Mouse (Mus musculus) embryo, embryonic 10.5 days (tissue): ENCODE results near the gene Dhrs13.

ENCODE experiments used
- DNase-seq: peaks from one replicate; pipeline ENCODE4 v3.0.0-alpha.2; 2015; ENCODE audit warnings: low spot score

Gene Dhrs13

DNA sequence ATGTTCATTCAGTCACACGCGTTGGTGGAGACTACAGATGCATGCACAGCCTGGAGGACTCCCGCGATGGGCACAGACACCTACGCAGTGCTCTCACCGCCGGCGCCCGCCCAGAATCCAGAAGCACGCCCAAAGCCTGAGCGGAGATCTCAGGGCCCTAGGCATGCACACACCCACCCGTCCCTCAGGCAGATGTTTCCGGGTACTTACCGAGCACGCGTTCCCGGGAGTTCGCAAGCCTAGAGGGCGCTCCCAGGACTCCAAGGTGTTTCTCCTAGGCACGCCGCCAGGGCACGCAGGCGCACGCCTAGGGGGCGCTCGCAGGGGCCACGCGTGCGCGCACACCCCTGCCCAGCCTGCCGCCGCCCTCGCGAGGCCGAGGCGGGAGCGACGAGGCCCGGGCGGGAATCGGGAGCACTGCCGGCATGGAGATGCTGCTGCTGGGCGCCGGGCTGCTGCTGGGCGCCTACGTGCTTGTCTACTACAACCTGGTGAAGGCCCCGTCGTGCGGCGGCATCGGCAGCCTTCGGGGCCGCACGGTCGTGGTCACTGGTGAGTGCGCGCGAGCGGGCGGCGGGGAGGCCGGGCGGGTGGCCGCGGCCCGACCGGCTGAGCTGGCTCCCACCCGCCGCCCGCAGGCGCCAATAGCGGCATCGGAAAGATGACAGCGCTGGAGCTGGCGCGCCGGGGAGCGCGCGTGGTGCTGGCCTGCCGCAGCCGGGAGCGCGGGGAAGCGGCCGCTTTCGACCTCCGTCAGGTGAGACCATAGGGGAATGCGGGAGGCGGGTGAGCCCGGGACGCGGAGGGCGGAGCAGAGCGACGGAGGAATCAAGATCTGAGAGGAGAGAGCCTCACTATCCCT, at the start of gene Dhrs13:
Dhrs13 (plus strand) TSS at position 334 of the 862 bp plus-strand sequence.
- DNase-seq, result peak; percentile 94

DNA sequence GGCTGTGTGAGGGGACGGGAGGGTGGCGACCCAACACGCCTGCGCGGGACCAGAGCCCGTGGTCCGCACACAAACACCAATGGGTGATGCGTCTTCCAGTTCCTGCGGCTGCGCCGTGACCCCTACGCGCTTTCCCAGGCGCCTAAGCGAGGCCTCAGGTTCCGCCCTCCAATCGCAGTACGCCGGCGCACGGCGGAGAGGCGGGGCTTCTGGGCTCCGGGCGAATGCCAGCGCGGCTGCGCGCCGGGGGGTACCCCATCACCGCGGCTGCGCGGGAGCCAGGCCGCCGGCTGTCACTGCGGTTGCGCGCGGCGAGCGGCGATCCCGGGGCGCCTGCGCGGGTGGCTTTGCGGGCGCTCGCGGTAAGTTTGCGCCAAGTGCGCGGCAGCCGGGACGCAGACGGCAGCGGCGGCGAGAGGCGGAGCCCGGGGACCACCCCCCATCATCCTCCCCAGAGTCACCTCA, 49.6 kb upstream of the Dhrs13 start, which contains the start of gene Phf12:
Phf12 (plus strand) TSS at position 314 of the 465 bp plus-strand sequence.
- DNase-seq, result peak; percentile 99

DNA sequence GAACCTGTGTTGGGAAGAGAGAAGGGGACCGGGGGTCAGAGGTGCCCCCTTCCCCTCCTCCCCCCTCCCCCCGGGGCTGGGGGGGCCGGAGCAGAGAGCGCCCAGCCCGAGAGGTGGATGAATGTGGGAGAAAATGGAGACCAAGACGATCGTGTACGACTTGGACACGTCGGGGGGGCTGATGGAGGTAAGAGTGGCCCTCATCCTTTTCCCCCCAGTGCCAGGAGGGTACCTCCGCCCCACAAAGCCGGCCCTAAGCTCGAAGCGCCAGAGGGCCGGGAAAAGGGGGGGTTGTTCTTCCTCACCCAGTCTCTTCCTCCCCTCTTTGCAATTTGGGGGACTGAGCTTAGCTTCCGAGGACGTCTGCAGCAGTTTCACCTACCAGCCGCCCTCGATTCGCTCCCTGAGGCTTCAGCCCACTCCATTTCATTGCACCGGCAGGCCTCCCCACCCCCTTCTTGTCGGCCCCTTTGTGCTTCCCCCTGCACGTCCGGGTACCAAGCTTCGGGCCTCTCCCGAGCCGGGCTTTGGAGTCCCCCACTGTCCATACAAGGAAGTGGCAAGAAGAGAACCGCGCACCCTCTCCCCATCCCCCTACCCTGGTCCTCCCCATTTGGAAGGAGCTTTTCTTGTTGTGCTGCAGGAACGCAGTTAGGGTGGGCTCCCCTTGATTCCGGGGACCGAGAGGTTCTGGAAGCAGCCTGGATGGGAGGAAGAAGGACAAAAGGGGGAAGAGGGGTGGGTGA, 48.7 kb upstream of the Dhrs13 start:
- peak; percentile 67 for DNase-seq

DNA sequence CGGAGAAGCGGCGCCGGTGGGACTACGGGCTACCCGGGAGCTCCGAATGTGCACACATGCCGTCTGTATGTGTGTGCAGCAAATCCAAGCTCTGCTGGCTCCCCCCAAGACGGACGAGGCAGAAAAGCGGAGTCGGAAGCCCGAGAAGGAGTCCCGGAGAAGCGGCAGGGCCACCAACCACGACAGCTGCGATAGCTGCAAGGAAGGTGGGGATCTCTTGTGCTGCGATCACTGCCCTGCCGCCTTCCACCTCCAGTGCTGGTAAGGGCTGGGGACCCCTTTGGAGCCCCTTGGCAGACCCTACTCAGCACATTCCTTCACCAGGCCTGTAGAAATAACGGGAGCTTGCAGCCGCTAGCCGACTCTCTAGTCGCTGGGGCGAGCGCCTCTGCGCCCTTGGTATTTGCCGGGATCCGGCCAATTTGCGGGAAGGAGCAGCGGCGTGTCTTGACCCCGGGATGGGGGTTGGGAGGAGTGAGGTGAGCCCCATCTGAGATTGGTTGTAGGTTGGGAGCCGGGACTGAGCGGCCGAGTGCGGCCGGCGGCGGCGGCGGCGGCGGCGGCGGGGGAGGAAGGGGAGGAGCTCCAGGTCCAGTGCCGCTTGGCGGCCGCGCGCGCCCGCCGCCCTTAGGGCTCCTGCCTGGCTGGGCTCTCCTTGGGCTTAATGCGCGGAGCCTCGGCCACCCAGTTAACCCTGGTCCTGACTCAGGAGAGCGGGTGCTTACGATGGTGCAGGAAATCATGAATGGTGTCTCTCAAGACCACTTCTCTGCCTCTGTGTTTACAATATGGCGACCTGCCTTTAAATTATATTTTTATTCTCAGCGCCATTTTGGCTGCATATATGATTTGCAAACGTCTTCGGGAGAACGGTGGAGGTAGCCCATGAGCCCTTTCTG, 47.9 kb upstream of the Dhrs13 start:
- peak; percentile 77 for DNase-seq

DNA sequence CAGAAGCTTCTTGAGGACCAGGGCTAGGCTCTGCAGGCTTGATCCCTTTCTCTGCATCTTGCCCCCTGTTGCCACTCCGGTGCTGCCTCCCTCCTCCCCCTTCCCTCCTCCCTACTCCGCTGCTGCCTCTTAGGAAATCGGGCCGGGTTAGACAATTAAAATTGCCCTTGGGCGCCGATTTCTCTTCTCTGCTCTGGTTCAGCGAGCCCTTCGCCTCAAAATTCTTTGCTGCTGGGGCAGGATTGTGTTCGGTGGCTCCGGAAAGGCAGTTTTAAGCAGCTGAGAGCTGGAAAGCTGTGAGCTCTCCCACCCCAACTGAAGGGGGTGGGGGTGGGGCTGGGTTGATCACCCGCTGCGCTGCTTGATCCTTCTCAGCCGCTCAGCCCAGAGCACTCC, 47.2 kb upstream of the Dhrs13 start:
- peak; percentile 63 for DNase-seq

DNA sequence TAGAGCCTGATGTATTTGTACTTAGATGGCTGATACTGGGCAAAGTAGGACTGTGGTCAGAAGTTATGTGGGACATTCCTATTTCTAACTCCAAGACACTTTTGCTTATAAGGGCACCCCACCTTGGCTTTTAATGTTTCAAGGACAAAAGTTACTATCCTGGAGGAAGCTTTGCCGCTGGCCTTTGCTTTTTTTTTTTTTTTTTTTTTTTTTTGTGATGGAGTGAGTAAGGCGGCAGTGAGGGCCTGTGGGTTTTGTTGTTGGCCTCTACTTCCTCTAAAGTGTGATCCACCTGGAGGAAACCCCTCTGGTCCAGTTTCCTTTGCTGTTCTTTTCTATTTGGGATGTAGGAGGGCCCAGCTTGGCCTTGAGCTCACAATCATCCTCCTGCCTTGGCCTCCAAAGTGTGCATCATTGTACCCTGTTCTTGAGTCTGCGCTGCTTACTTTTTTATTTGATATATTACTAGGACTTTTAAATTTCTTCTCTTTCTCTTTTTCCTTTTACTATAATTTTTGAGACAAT, 46.5 kb upstream of the Dhrs13 start:
- no peak for DNase-seq

DNA sequence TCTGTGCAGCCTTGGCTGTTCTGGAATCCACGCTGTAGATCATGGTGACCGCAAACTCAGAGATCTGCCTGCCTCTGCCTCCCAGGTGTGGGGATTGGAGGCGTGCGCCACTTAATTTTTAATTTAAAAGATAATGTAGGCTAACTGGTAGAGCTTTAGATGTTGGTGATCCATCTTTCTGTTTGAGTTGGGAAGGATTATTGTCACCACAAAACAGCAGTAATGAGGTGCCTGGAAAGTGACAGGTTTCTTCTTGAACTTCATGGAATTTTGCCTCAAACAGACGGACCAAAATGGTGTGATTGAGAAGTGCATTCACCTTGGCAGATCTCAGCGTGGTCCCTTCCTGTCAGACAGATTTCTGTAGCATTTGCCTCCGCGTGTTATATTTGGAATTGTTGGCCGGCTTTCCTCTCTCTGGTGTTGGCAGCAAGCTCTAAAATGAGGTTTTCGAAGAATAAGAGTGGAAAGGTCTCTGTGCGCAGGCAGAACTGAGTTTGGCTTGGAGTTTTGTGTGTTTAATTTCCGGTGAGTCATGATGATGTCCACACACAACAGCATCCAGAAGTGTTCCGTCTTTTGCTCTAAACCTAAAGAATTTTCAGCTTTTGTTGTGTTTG, 42.9 kb upstream of the Dhrs13 start:
- no peak for DNase-seq

DNA sequence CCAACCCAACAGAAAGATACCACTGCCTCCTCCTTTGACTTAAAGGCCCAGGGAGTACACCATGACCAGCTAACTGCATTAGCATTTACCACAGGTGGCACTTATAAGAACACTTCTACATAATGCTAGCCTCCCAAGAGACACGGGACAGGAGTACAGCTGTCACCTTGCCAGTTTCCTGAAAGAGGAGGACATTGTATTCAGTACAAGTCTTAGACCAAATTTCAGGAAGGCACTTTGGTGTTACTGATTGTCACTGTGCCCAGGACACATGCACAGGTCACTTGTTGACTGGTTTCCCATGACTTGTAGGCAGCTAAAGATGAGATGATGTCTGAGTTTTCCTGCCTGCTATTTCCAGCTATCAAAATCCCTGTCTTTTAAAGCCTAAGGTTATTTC, 36.5 kb upstream of the Dhrs13 start:
- no peak for DNase-seq

DNA sequence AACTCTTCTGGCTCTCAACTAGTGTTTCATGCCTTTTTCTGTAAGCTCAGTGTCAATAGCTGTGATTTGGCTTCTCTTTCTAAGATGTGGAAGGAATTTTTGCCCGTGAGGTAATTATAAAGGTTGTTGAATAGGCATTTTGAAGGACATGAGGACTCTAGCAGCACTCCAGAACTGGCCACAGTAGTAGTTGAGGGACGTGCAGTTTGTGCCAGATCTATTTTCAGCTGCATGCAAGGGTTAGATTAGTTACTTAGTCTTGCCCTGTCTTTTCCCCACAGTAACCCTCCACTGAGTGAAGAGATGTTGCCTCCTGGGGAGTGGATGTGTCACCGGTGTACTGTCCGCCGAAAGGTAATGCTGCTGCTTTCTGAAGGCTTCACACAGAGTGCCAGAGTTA, 25.6 kb upstream of the Dhrs13 start:
- no peak for DNase-seq

DNA sequence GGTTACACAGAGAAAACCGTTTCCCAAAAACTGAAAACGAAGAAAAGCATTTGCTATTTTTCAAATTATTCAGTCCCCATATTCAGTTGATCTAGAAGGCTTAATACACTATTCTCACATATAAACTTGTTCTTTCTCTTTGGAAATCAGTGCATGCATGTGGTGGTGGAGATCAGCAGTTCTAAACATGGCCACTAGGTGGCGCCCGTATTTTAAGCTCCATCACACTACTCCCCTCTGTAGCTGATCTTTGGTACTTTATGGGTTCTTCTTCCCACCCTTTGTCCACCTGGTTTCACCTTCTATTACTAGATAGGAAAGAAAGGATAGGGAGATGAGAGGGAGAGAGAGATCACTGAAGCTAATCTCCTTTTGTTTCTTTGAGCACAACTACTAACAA, 12.4 kb upstream of the Dhrs13 start:
- DNase-seq, result peak; percentile 90

DNA sequence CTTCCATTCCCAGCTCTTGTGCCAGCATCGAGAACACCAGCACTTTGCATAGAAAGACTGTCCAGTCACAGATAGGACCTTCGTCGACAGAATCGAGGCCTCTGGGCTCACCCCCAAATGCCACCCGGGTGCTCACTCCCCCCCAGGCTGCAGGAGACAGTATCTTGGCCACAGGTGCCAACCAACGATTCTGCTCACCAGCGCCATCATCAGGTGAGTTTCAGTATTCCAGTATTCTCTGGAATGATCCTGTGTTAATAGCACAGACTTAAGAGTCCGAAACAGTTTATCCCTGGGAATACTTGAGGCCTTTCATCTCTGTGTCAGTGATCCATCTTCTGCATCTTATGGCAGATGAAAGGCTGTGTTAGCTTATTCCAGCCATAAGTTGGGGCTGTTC, 8.5 kb upstream of the Dhrs13 start:
- DNase-seq, result peak; percentile 59

DNA sequence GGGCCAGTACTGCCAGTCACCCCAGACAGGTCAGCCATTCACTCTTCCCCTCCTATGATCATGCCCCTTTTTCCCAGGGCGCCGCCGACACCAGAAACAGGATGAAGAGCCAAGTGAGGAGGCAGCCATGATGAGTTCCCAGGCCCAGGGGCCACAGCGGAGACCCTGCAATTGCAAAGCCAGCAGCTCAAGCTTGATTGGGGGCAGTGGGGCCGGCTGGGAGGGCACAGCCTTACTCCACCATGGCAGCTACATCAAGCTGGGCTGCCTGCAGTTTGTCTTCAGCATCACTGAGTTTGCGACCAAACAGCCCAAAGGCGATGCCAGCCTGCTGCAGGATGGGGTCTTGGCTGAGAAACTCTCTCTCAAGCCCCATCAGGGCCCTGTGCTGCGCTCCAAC, 2.8 kb upstream of the Dhrs13 start:
- DNase-seq, result no peak

DNA sequence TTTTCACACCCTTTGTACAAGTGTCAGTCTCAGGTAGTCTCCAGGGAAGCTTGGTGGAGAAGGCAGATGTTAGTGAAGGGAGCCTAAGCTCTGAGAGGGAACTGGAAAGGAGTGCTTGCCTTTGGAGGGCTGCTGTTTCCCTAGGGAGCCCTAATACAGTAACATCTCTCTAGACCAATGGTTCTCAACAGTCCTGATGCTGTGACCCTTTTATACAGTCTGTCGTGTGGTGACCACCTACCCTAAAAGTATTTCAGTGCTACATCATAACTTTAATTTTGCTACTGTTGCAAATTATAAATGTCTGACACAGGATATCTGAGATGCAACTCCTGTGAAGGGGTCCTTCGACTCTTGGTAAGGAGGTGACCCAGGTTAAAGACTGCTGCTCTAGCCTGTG, 1.5 kb upstream of the Dhrs13 start:
- DNase-seq, result no peak

DNA sequence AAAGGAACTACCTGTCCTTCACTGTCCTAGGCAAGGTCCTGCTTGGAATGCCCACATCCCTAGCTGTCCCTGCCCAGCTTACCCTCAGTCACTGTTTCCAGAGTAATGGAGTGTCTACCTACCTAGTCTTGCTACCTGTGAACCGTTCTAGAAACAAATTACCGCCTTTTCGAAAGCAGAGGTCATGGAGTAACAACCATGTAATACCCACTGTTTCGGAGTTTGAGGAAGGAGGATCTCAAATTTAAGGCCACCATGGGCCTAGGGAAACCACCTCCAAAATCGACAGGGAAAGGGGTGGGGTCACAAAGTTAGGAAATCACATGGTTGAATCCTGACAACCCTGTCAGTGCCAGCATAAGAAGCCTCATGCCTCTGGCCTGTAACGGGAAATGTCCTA, 691 bp upstream of the Dhrs13 start:
- no peak for DNase-seq

DNA sequence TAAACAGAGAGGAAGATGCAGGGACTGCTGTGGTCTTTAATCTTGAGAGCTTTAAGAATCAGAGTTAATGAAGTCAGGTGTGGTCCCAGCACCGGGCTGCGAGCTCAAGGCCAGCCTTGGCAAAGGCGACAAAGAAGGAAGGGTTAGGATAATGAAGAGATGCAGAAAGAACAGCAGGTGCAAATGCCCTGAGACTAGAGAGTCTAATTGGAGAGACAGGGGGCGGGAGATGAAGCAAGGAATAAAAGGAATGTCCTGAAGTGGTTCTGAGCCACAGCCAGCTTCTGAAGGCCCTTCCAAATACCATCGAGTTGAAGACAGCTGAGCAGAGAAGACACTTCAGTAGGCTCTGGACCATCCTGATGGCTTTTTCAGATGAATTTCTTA, 722 bp downstream of the Dhrs13 start:
- peak; percentile 33 for DNase-seq

DNA sequence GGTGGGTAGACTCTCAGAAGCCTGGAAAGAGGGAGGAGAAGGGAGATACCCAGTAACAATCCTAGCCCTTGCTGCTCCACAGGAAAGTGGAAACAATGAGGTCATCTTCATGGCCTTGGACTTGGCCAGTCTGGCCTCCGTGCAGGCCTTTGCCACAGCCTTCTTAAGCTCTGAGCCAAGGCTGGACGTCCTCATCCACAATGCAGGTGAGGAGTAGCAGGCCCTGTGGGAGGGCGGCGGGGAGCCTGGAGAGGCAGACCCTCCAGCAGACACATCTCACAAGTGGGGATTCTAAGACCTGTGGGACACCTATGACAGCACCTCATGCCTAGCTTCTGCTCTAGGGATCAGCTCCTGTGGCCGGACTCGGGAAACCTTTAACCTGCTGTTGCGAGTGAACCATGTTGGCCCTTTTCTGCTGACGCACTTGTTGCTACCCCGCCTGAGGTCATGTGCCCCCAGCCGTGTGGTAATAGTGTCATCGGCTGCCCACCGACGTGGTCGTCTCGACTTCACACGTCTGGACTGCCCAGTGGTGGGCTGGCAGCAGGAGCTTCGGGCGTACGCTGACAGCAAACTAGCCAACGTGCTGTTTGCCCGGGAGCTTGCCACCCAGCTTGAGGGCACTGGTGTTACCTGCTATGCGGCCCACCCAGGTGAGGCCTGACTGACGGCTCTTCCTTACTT, 2.0 kb downstream of the Dhrs13 start:
- DNase-seq, result no peak

DNA sequence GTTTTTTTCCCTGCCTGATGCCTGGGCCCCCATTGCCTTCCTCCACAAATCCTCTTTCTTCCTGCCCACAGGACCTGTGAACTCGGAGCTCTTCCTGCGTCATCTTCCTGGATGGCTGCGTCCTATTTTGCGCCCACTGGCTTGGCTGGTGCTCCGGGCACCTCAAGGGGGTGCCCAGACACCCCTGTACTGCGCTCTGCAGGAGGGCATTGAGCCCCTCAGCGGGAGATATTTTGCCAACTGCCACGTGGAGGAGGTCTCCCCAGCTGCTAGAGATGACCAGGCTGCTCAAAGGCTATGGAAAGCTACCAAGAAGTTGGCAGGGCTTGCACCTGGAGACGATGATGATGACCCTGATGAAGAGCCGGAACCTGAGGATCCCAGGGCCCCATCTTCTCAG, 4.7 kb downstream of the Dhrs13 start:
- DNase-seq, result no peak

DNA sequence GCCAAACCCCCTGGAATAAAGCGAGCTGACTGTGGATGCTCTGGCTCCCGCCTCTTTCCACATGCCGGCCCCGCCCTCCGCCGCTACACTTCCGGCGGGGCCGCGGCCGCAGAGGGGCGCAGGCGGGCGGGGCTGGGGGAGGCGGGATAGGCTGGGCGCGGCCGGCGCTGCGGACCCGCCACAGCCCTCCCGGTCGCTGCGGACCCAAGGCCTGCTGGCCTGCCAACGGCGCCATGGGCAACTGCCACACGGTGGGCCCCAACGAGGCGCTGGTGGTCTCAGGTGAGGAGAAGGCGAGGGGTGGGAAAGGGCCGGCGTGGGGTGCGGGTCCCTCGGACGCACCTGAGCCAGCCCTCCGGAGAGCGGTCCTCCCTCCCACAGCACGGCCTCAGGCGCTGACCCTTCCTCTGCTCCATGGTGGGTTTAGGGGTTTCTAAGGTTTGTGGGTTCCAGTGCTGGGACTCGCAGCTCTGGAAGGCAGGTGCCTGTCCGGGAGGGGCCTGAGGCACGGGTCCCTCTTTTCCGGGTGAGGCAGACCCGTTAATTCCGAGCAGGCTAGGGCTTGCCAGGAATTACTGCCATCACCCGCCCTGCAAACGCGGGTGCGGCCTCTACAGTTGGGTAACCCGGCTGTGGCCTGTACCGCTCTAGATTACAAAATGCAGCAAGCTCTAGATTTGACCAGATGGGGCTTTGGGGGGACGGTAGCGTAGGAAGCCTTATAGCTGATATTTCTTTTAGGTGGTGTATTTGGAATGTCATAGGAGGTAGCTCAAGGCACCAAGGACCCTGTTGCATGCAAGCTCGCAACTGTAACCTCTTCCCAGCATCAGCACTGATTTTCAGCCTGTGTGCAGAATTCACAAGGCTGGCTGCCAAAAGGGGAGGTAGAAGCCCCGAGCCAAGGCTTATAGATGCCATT, 6.0 kb downstream of the Dhrs13 start, which contains the start of gene Flot2:
Flot2 (plus strand) TSS at position 101 of the 922 bp plus-strand sequence.
- DNase-seq, result peak; percentile 84

DNA sequence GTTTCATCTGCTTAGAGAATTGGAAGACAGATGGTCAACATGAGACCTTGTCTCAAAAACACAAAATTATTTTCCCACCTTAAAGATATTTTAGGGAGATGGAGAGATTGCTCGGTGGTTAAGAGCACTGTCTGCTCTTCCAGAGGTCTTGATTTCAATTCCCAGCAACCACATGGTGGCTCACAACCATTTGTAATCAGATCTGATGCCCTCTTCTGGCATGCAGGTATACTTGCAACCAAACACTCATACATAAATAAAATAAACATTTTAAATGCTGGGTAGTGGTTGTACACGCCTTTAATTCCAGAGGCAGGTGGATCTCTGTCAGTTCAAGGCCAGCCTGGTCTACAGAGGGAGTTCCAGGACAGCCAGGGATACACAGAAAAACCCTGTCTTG, 8.8 kb downstream of the Dhrs13 start:
- no peak for DNase-seq
